Comparison of ENCODE assay signal across 7 mouse cellular contexts in the genomic region with DNA sequence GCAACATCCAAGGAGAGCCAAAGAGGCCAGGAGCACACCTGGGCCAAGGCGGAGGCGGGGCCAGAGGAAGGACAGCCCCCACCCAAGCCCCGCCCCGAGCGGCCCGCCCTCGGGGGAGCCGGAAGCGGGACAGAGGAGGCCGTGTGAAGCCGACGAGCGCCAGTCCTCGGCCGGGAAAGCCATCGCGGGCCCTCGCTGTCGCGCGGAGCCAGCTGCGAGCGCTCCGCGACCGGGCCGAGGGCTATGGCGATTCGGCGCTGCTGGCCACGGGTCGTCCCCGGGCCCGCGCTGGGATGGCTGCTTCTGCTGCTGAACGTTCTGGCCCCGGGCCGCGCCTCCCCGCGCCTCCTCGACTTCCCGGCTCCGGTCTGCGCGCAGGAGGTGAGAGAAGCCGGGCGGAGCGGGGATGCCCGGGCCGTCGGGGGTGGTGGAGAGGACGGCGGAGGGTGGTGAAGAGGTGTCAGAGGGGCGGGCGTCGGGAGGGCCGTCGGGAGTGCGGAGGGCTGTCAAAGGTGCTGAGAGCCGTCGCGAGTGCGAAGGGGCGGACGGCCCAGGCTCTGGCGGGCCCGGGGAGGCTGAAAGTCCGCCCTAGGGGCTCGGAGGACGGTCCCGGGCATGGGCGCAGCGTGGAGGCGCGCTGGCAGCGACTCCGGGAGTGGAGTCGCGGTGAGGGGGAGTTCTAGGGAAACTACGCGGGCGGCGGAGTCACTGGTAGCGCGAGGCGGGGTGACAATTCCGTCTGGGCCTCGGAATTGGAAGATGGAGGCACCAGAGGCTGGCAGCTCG. TPM values are rescaled to one million over a fixed set of nuclear protein-coding genes. Genes with fewer than 3 reads are reported as not detected.
DNase-seq lines count a peak whose midpoint lies in the region; ATAC-seq and TF ChIP-seq lines count a peak whose summit lies in the region.

A gene (plus strand): TSS at position 162 of the 786 bp plus-strand sequence.

- DNase-seq in MEL (ENCODE audit: low read depth, low spot score) = peak; percentile 82
- DNase-seq in adrenal gland, postnatal 36 days = peak; percentile 83 to 88
- peak; percentile 72 for DNase-seq in heart, postnatal 4 days
- peak; percentile 55 to 72 for DNase-seq in left cerebral cortex, postnatal 36 days (ENCODE audit: low spot score in 2 of 2)
- DNase-seq in right cerebral cortex, postnatal 4 days = peak; percentile 39

- under 1% methylated on average over 88 of the region's 90 CpGs for WGBS in forebrain, embryonic 12.5 days

- H3K79me2 ChIP-seq in MEL (ENCODE audit: control insufficient read depth, insufficient read depth, low read length, poor library complexity) = peaks cover 40% of the 10 kb centered on the region

- H3K4me1 ChIP-seq in MEL (ENCODE audit: control insufficient read depth in 1 of 2, insufficient read depth in 2 of 2, low read length in 2 of 2) = peaks cover 22 to 31% of the 10 kb centered on the region in 2 experiments
- peaks cover 13% of the 10 kb centered on the region for H3K4me1 ChIP-seq in forebrain, embryonic 12.5 days

- H3K4me2 ChIP-seq in forebrain, embryonic 12.5 days = peak within 1 kb of the TSS; percentile 68

- intact Hi-C loops in left cerebral cortex, postnatal 36 days (cut with DNase I) = no loop called here

- no peaks in the 10 kb centered on the region for H3K27me3 ChIP-seq in MEL (ENCODE audit: control insufficient read depth in 1 of 2, insufficient read depth in 2 of 2, low read length in 2 of 2)
- peaks cover 50% of the 10 kb centered on the region for H3K27me3 ChIP-seq in forebrain, embryonic 12.5 days

- H3K36me3 ChIP-seq in MEL (ENCODE audit: control insufficient read depth in 1 of 2, insufficient read depth in 2 of 2, low read length in 2 of 2) = peaks cover 0 to 30% of the 10 kb centered on the region in 2 experiments; a peak in 2 of 4 replicates
- no peaks in the 10 kb centered on the region for H3K36me3 ChIP-seq in forebrain, embryonic 12.5 days (replicated peaks)

- no peaks in the 10 kb centered on the region for H3K9me3 ChIP-seq in MEL (replicated peaks; ENCODE audit: insufficient read depth, low read length)
- no peaks in the 10 kb centered on the region for H3K9me3 ChIP-seq in forebrain, embryonic 12.5 days

- peak; percentile 69 to 86 for TF ChIP-seq POLR2A in MEL (IDR thresholded peaks at IDR 0.05; ENCODE audit: control insufficient read depth in 1 of 2, insufficient read depth in 1 of 2, low read depth in 1 of 2, low read length in 2 of 2, poor library complexity in 1 of 2)

- TF ChIP-seq CTCF in MEL (IDR thresholded peaks at IDR 0.05 in 2 of 3, conservative IDR thresholded peaks at IDR 0.05 in 1 of 3; ENCODE audit: control insufficient read depth in 1 of 3, insufficient read depth in 1 of 3, low read depth in 2 of 3, low read length in 3 of 3, poor library complexity in 1 of 3, severe bottlenecking in 1 of 3) = 0 out of 6 replicates have a peak, but pooled peaks of 1 of the 3 experiments have one; percentile 8

- peak within 1 kb of the TSS; percentile 88 for H3K4me3 ChIP-seq in MEL (ENCODE audit: control insufficient read depth in 1 of 2, insufficient read depth in 1 of 2, low read depth in 2 of 2, low read length in 2 of 2)
- peak within 1 kb of the TSS; percentile 58 for H3K4me3 ChIP-seq in forebrain, embryonic 12.5 days (replicated peaks)

- ATAC-seq in forebrain, embryonic 12.5 days (ENCODE audit: low FRiP score) = peak; percentile 82
- ATAC-seq in megakaryocyte-erythroid progenitor cell, adult 5-6 weeks (replicated peaks; ENCODE audit: low FRiP score, low TSS enrichment, poor library complexity, severe bottlenecking) = peak; percentile 50

- peak within 1 kb of the TSS; percentile 63 for H3K27ac ChIP-seq in MEL (ENCODE audit: control insufficient read depth, low read depth, low read length)
- H3K27ac ChIP-seq in forebrain, embryonic 12.5 days = no peak within 1 kb of the TSS

- H3K9ac ChIP-seq in MEL (ENCODE audit: control insufficient read depth, low read depth, low read length, poor library complexity, severe bottlenecking) = peak within 1 kb of the TSS; percentile 93
- peak within 1 kb of the TSS; percentile 62 for H3K9ac ChIP-seq in forebrain, embryonic 12.5 days

- TF ChIP-seq RAD21 in MEL (IDR thresholded peaks at IDR 0.05; ENCODE audit: low read depth, low read length) = no peak

- no peak for TF ChIP-seq EP300 in MEL (IDR thresholded peaks at IDR 0.05; ENCODE audit: low read depth in 1 of 2, low read length in 2 of 2)

TF ChIP-seq in MEL, 35 proteins besides CTCF, POLR2A, EP300 and RAD21:
- TF ChIP-seq TCF12 (IDR thresholded peaks at IDR 0.05; ENCODE audit: low read depth, low read length) (peak; percentile 69), BHLHE40 (IDR thresholded peaks at IDR 0.05; ENCODE audit: borderline replicate concordance, low read depth, low read length) (no peak), NELFE (IDR thresholded peaks at IDR 0.05; ENCODE audit: low read depth, low read length) (peak; percentile 86), MYC (IDR thresholded peaks at IDR 0.05; ENCODE audit: low read depth, low read length) (no peak), MAZ (IDR thresholded peaks at IDR 0.05; ENCODE audit: low read depth, low read length) (peak; percentile 29; the same call in 1 of the 2 replicates), SIN3A (IDR thresholded peaks at IDR 0.05; ENCODE audit: low read length) (peak; percentile 43), USF1 (IDR thresholded peaks at IDR 0.05; ENCODE audit: low read depth, low read length) (no peak), POLR2AphosphoS2 (IDR thresholded peaks at IDR 0.05; ENCODE audit: low read length) (peak; percentile 78; the same call in 1 of the 2 replicates), ETS1 (IDR thresholded peaks at IDR 0.05; ENCODE audit: low read depth, low read length) (no peak), ELF1 (IDR thresholded peaks at IDR 0.05; ENCODE audit: low read depth, low read length) (peak; percentile 85), GABPA (IDR thresholded peaks at IDR 0.05; ENCODE audit: low read depth, low read length) (no peak), HCFC1 (IDR thresholded peaks at IDR 0.05; ENCODE audit: low read depth, low read length) (peak; percentile 63; the same call in 1 of the 2 replicates), MXI1 (IDR thresholded peaks at IDR 0.05; ENCODE audit: low read depth, low read length) (no peak; the same call in 1 of the 2 replicates), SMC3 (IDR thresholded peaks at IDR 0.05; ENCODE audit: low read depth, low read length) (no peak), TBP (IDR thresholded peaks at IDR 0.05; ENCODE audit: low read depth, low read length) (no peak), ZC3H11A (IDR thresholded peaks at IDR 0.05; ENCODE audit: low read depth, low read length) (no peak), ZMIZ1 (IDR thresholded peaks at IDR 0.05; ENCODE audit: low read depth, low read length) (peak; percentile 65), CHD1 (IDR thresholded peaks at IDR 0.05; ENCODE audit: low read depth, low read length) (no peak), MAX (IDR thresholded peaks at IDR 0.05; ENCODE audit: low read length) (peak; percentile 34; the same call in 1 of the 2 replicates)

RNA-seq across cellular contexts. Expression of the gene that starts here (rescaled TPM):
- total RNA-seq in MEL (2012; rRNA removed) = 18.0 and 19.5 TPM in 2 replicates
- 10 to 100 TPM in 1 of 2 experiments, not detected in 1; 43.3 TPM for polyA plus RNA-seq in MEL (2012; ENCODE audit: insufficient read depth in 1 of 2, insufficient read length in 2 of 2, low read depth in 1 of 2, low replicate concordance in 2 of 2, missing spikeins in 1 of 2)
- 10 to 100 TPM in 1 of 2 experiments, 1 to 10 TPM in 1; 9.7 to 13.1 TPM for total RNA-seq in adrenal gland, postnatal 36 days (2021)
- polyA plus RNA-seq in forebrain, embryonic 12.5 days (2016; fragmentation: Nextera tagmentation; extraction: Ambion mirVana) = 5.2 and 5.6 TPM in 2 replicates
- total RNA-seq in heart, postnatal 4 days (2021) = 1 to 10 TPM; 3.1 to 5.1 TPM
- total RNA-seq in left cerebral cortex, postnatal 36 days (2021) = 10 to 100 TPM; 14.6 to 16.8 TPM
- total RNA-seq in megakaryocyte-erythroid progenitor cell, adult 5-6 weeks (2014; fragmentation: Nextera tagmentation) = 34.5 and 40.8 TPM in 2 replicates
- total RNA-seq in megakaryocyte-erythroid progenitor cell, adult 5-6 weeks (2017) = 30.4 and 45.9 TPM in 2 replicates
